Mouse (Mus musculus) kidney, embryonic 14.5 days (tissue): ENCODE data around the gene Mgl2. TPM values are rescaled to one million over a fixed set of nuclear protein-coding genes. Genes with fewer than 3 reads are reported as not detected.

Experiments
- ATAC-seq: fragments of 200-750 bp; cut with Nextera tagmentation; 2 replicates; pipeline ENCODE4 v1.8.0; 2017; ENCODE audit warnings: moderate number of reproducible peaks, mild to moderate bottlenecking, moderate TSS enrichment, moderate library complexity; ENCODE audit not compliant: low FRiP score, low TSS enrichment
- H3K27ac ChIP-seq: fragments of 300-500 bp; sonication (generic); 2 replicates; pipeline ENCODE4 v1.5.1; 2014; ENCODE audit warnings: low read depth, mild to moderate bottlenecking, low read length, moderate library complexity, mixed read lengths
- H3K27me3 ChIP-seq: fragments of 300-500 bp; sonication (generic); 2 replicates; pipeline ENCODE4 v1.6.1; 2014; ENCODE audit warnings: mild to moderate bottlenecking, low read length; ENCODE audit not compliant: control insufficient read depth, insufficient read depth
- H3K36me3 ChIP-seq: fragments of 300-500 bp; sonication (generic); 2 replicates; pipeline ENCODE4 v1.6.1; 2014; ENCODE audit warnings: low read length, mixed read lengths; ENCODE audit not compliant: control insufficient read depth, insufficient read depth
- H3K4me1 ChIP-seq: fragments of 300-500 bp; sonication (generic); 2 replicates; pipeline ENCODE4 v1.6.1; 2014; ENCODE audit warnings: low read length, mixed read lengths; ENCODE audit not compliant: control insufficient read depth, insufficient read depth
- H3K4me2 ChIP-seq: fragments of 300-500 bp; sonication (generic); replicated peaks from 2 replicates; pipeline ENCODE4 v1.6.1; 2014; ENCODE audit warnings: low read depth, mild to moderate bottlenecking, low read length
- H3K4me3 ChIP-seq: fragments of 300-500 bp; sonication (generic); 2 replicates; pipeline ENCODE4 v1.5.1; 2014; ENCODE audit warnings: mild to moderate bottlenecking, low read length
- H3K9ac ChIP-seq: fragments of 300-500 bp; sonication (generic); 2 replicates; pipeline ENCODE4 v1.6.1; 2014; ENCODE audit warnings: low read depth, mild to moderate bottlenecking, low read length, moderate library complexity
- H3K9me3 ChIP-seq: fragments of 300-500 bp; sonication (generic); 2 replicates; pipeline ENCODE4 v1.6.1; 2016; ENCODE audit warnings: low read length; ENCODE audit not compliant: control insufficient read depth
- WGBS: fragments of 180-500 bp; shearing (Covaris S2); extraction: QIAGEN DNeasy Blood & Tissue Kit; methylation state at CpG from one replicate; pipeline ENCODE4 v1.1.7; 2014; 5-methylcytosine and 5-hydroxymethylcytosine counted together
- polyA plus RNA-seq: library from polyadenylated mRNA; unstranded; fragments of >200 nt; fragmentation: Nextera tagmentation; extraction: Ambion mirVana; gene quantifications from 2 replicates; pipeline ENCODE4 v1.2.1, GENCODE M21; 2014

Gene Mgl2
- polyA plus RNA-seq, 1 experiment from 2014 or later: 0.60 TPM

DNA sequence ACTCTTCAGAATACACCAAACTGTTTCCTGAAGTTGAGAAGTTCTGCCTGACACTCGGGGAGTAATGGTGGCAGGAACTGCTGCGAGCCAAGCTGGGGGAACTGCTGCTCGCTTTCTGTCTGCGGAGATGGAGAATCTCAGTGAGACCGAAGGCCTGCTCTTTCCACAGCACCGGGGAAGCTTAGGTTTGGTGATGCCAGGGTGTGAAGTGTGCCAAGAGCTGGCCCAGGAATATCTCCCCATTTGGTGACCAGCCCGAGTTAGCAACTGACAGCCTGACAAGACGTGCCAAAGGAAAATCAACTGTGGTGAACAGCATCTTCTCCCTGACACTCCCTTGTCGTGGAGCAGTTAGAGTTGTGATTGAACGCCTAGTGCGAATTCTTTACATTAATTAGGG lies 48.2 kb downstream of the Mgl2 start:
- Histone ChIP-seq H3K4me3 (no peak overlapping the region), H3K4me2 (no peak overlapping the region), H3K9ac (no peak overlapping the region), H3K27me3 (no peaks in the 10 kb centered on the region; the same call in 1 of the 2 replicates), H3K27ac (no peak overlapping the region), H3K4me1 (no peaks in the 10 kb centered on the region), H3K9me3 (0 out of 2 replicates have a peak, but pooled peaks cover 2% of the 10 kb centered on the region), H3K36me3 (no peaks in the 10 kb centered on the region)
- 83% methylated on average over 11 of the region's 11 CpGs for WGBS
- no peak for ATAC-seq

DNA sequence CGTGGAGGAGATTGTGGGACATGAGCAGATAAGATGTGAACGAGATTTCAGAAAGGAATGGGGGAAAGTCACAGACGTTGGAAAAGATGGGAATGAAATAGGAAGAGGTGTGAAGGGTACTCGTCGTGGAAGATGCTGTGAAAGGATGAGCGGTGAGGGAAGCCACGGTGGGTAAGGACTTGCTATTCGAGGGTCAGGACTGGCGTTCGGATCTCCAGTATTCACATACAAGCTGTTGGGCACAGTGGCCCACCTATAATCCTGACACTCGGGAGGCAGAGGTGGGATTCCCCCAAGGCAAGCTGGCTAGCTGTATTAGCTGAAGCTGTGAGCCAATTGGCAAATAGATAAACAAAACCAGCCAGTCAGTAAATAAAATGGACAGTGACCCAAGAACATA lies 48.6 kb downstream of the Mgl2 start:
- Histone ChIP-seq H3K4me3 (no peak overlapping the region), H3K27ac (no peak overlapping the region), H3K4me2 (no peak overlapping the region), H3K9ac (no peak overlapping the region), H3K36me3 (no peaks in the 10 kb centered on the region), H3K4me1 (no peaks in the 10 kb centered on the region), H3K9me3 (0 out of 2 replicates have a peak, but pooled peaks cover 2% of the 10 kb centered on the region), H3K27me3 (no peaks in the 10 kb centered on the region; the same call in 1 of the 2 replicates)
- no peak for ATAC-seq
- 76% methylated on average over 11 of the region's 11 CpGs for whole genome bisulfite sequencing

DNA sequence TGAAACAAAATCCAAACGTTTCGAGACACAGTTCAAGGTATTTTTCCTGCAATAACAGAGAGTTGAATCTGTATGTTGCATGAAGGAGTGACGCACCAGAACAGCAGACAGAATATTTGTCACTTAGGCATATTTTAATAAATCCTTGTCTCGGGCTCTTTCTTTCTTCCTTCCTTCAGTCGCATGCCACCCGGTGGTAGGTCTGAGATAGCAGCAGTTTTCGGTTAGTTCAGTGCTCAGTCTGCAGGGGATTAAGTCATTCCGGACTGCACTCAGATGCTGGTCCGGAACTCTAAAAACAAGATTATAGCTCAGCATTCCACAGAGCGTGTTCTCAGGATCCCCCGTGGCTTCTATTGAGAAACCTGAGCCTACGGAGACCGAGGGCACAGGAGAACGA lies 49.3 kb downstream of the Mgl2 start:
- no peak overlapping the region for H3K9ac ChIP-seq
- WGBS: 41% methylated on average over 14 of the region's 14 CpGs
- 0 out of 2 replicates have a peak, but pooled peaks cover 2% of the 10 kb centered on the region for H3K9me3 ChIP-seq
- H3K4me1 ChIP-seq: no peaks in the 10 kb centered on the region
- H3K27ac ChIP-seq: no peak overlapping the region
- ATAC-seq: no peak
- no peaks in the 10 kb centered on the region for H3K36me3 ChIP-seq
- no peaks in the 10 kb centered on the region; the same call in 1 of the 2 replicates for H3K27me3 ChIP-seq
- H3K4me3 ChIP-seq: no peak overlapping the region
- H3K4me2 ChIP-seq: no peak overlapping the region

DNA sequence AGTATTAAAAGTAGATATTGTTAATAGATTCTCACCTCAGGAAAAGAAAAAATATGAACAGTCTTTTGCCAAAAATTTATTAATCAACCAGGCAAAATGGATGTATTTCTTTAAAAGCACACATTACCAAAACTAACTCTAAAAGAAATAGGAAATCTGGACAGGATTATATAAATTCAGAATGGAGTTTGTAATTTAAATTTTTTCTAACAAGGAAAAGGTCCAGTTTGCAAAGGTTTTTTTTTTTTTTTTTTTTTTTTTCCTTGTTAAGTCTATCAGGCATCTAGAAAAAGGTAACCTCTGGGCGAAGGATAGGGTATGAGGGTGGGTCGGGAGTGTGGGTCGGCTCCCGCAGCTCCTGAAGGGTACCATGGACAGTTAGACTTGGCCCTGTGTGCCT lies 50.4 kb downstream of the Mgl2 start:
- H3K9ac ChIP-seq: no peak overlapping the region
- H3K36me3 ChIP-seq: no peaks in the 10 kb centered on the region
- no peaks in the 10 kb centered on the region for H3K4me1 ChIP-seq
- no peak overlapping the region for H3K27ac ChIP-seq
- ATAC-seq: no peak
- 0 out of 2 replicates have a peak, but pooled peaks cover 2% of the 10 kb centered on the region for H3K9me3 ChIP-seq
- H3K4me3 ChIP-seq: no peak overlapping the region
- H3K4me2 ChIP-seq: no peak overlapping the region
- WGBS: 98% methylated on average over 4 of the region's 4 CpGs
- H3K27me3 ChIP-seq: no peaks in the 10 kb centered on the region; the same call in 1 of the 2 replicates

DNA sequence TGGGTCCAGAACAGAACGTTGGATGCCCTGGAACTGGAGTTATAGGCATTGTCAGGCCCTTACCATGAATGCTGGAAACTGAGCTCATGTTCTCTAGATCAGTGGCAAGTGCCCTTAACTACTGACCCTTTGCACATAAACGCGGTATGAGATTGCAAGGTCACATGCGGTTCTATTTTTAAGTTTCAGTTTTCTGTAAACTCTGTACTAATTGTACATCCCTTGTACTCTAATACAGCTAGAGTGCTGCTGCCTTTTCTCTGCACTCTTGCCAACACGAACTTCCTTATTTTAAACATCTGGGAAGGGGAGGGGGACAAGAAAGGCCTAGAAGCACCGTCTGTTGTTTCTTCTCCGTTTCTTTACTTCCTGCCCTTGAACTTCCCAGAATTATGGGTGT lies 55.0 kb downstream of the Mgl2 start:
- Histone ChIP-seq H3K27ac (no peak overlapping the region), H3K36me3 (no peaks in the 10 kb centered on the region)

More for the DNA sequence above, 55.0 kb downstream of the Mgl2 start:
- no peak overlapping the region for H3K4me2 ChIP-seq
- WGBS: 40% methylated on average over 7 of the region's 7 CpGs
- no peaks in the 10 kb centered on the region; the same call in 1 of the 2 replicates for H3K27me3 ChIP-seq
- no peaks in the 10 kb centered on the region for H3K4me1 ChIP-seq
- no peak for ATAC-seq
- H3K9ac ChIP-seq: no peak overlapping the region
- no peak overlapping the region for H3K4me3 ChIP-seq
- H3K9me3 ChIP-seq: no peaks in the 10 kb centered on the region

Other genes starting within 250 kb of the Mgl2 start
- gene Kctd11, start 248.9 kb upstream of the Mgl2 start, polyA plus RNA-seq: 3.8 and 6.4 TPM in 2 replicates
- gene Acap1, start 234.8 kb upstream of the Mgl2 start, polyA plus RNA-seq: 0.20 and 0.28 TPM in 2 replicates
- gene 2810408A11Rik, start 229.3 kb upstream of the Mgl2 start, polyA plus RNA-seq: 12.4 and 15.1 TPM in 2 replicates
- gene Neurl4, start 229.3 kb upstream of the Mgl2 start, polyA plus RNA-seq: 13.0 and 16.3 TPM in 2 replicates
- gene Gps2, start 216.4 kb upstream of the Mgl2 start, polyA plus RNA-seq: 73.4 and 82.0 TPM in 2 replicates
- gene Eif5a, start 208.4 kb upstream of the Mgl2 start, polyA plus RNA-seq: 2,108 and 2,169 TPM in 2 replicates
- gene Ybx2, start 194.5 kb upstream of the Mgl2 start, polyA plus RNA-seq: 10.1 and 10.7 TPM in 2 replicates
- gene Slc2a4, start 182.1 kb upstream of the Mgl2 start, polyA plus RNA-seq: 11.7 and 14.1 TPM in 2 replicates
- gene Cldn7, start 165.6 kb upstream of the Mgl2 start, polyA plus RNA-seq: 117 and 132 TPM in 2 replicates
- 34.5 and 50.1 TPM in 2 replicates for gene Ctdnep1, start 149.2 kb upstream of the Mgl2 start, polyA plus RNA-seq
- 117 and 141 TPM in 2 replicates for gene Elp5, start 147.8 kb upstream of the Mgl2 start, polyA plus RNA-seq
- 426 and 499 TPM in 2 replicates for gene Gabarap, start 139.2 kb upstream of the Mgl2 start, polyA plus RNA-seq
- gene Phf23, start 134.6 kb upstream of the Mgl2 start, polyA plus RNA-seq: 48.5 and 63.1 TPM in 2 replicates
- gene Dvl2, start 129.7 kb upstream of the Mgl2 start, polyA plus RNA-seq: 28.2 and 34.9 TPM in 2 replicates
- 41.1 and 58.4 TPM in 2 replicates for gene Acadvl, start 114.9 kb upstream of the Mgl2 start, polyA plus RNA-seq
- gene Dlg4, start 113.4 kb upstream of the Mgl2 start, polyA plus RNA-seq: 13.2 and 16.4 TPM in 2 replicates
- 2.0 and 2.4 TPM in 2 replicates for gene Asgr1, start 76.2 kb upstream of the Mgl2 start, polyA plus RNA-seq
- not detected in 2 replicates for gene Asgr2, start 37.7 kb upstream of the Mgl2 start, polyA plus RNA-seq
- 0.57 and 0.74 TPM in 2 replicates for gene Clec10a, start 25.9 kb downstream of the Mgl2 start, polyA plus RNA-seq
- 3.0 and 3.5 TPM in 2 replicates for gene Slc16a11, start 82.4 kb downstream of the Mgl2 start, polyA plus RNA-seq
- 8.4 and 14.2 TPM in 2 replicates for gene Slc16a13, start 90.7 kb downstream of the Mgl2 start, polyA plus RNA-seq
- 19.2 and 20.0 TPM in 2 replicates for gene Bcl6b, start 99.5 kb downstream of the Mgl2 start, polyA plus RNA-seq
- 180 and 243 TPM in 2 replicates for gene 0610010K14Rik, start 107.6 kb downstream of the Mgl2 start, polyA plus RNA-seq
- gene Gm21988, start 109.5 kb downstream of the Mgl2 start, polyA plus RNA-seq: 7.8 and 10.5 TPM in 2 replicates
- 149 and 173 TPM in 2 replicates for gene Rnasek, start 109.5 kb downstream of the Mgl2 start, polyA plus RNA-seq
- gene Alox12, start 125.0 kb downstream of the Mgl2 start, polyA plus RNA-seq: 3.3 and 3.6 TPM in 2 replicates
- not detected in 2 replicates for gene Alox12e, start 192.3 kb downstream of the Mgl2 start, polyA plus RNA-seq
- 0.69 and 1.5 TPM in 2 replicates for gene Alox15, start 221.7 kb downstream of the Mgl2 start, polyA plus RNA-seq